Mouse (Mus musculus) embryonic facial prominence, embryonic 13.5 days (tissue): Measurements from ENCODE around the gene Tbp. TPM values are rescaled to one million over a fixed set of nuclear protein-coding genes. Genes with fewer than 3 reads are reported as not detected.

Source experiments
- polyA plus RNA-seq: library from polyadenylated mRNA; unstranded; fragments of >200 nt; fragmentation: Nextera tagmentation; extraction: Ambion mirVana; gene quantifications from 2 replicates; pipeline ENCODE4 v1.2.1, GENCODE M21; 2015

Tbp gene
- polyA plus RNA-seq, 1 experiment from 2014 or later, result 52.1 TPM

Other genes starting within 250 kb of the Tbp start
- gene Dll1, start 123.0 kb upstream of the Tbp start, polyA plus RNA-seq, result 4.0 and 5.1 TPM in 2 replicates
- gene Fam120b, start 103.7 kb upstream of the Tbp start, polyA plus RNA-seq, result 31.1 and 35.9 TPM in 2 replicates
- 263 and 267 TPM in 2 replicates for gene Psmb1, start 137 bp upstream of the Tbp start, polyA plus RNA-seq
- gene Pdcd2, start 27.4 kb downstream of the Tbp start, polyA plus RNA-seq, result 46.2 and 46.3 TPM in 2 replicates
- 1.7 TPM in 2 replicates for gene Prdm9, start 64.5 kb downstream of the Tbp start, polyA plus RNA-seq
- gene Chd1, start 205.1 kb downstream of the Tbp start, polyA plus RNA-seq, result 32.3 and 34.6 TPM in 2 replicates